Mouse (Mus musculus): ENCODE measurements around the gene Ptpn3. TPM values are rescaled to one million over a fixed set of nuclear protein-coding genes. Genes with fewer than 3 reads are reported as not detected.

Gene Ptpn3
- polyA plus RNA-seq, 1 experiment from 2014 or later, result 2.7 TPM

- DNase-seq (ENCODE audit: low spot score) (no peak), ATAC-seq (ENCODE audit: insufficient read depth, low FRiP score, low TSS enrichment) (no peak)
- Histone ChIP-seq H3K4me2 (ENCODE audit: low read depth) (no peak overlapping the region), H3K9ac (ENCODE audit: low read length) (no peak overlapping the region), H3K9me3 (ENCODE audit: control insufficient read depth, low read length) (no peaks in the 10 kb centered on the region), H3K4me1 (ENCODE audit: control insufficient read depth, insufficient read depth, low read length) (no peaks in the 10 kb centered on the region), H3K4me3 (ENCODE audit: low read depth, low read length) (no peak overlapping the region), H3K27ac (ENCODE audit: low read depth, low read length) (no peak overlapping the region), H3K27me3 (ENCODE audit: control insufficient read depth, insufficient read depth, low read length) (no peaks in the 10 kb centered on the region), H3K36me3 (ENCODE audit: control insufficient read depth, insufficient read depth, low read length) (no peaks in the 10 kb centered on the region)
- 13% methylated on average over 6 of the region's 6 CpGs for WGBS
Measured at GRCm38 (mm10) chr4:57186035-57186434, 115.6 kb downstream of the Ptpn3 start.

GRCm38 (mm10) chr4:57185462-57185861 is 116.2 kb downstream of the Ptpn3 start:
- no peak for DNase-seq (ENCODE audit: low spot score)
- no peak overlapping the region for H3K27ac ChIP-seq (ENCODE audit: low read depth, low read length)
- 78% methylated on average over 8 of the region's 8 CpGs for WGBS

GRCm38 (mm10) chr4:57183493-57183892 is 118.1 kb downstream of the Ptpn3 start:
- WGBS, result 75% methylated on average over 4 of the region's 4 CpGs
- H3K4me1 ChIP-seq (ENCODE audit: control insufficient read depth, insufficient read depth, low read length), result no peaks in the 10 kb centered on the region

More at GRCm38 (mm10) chr4:57185462-57185861, 116.2 kb downstream of the Ptpn3 start:
- no peak for ATAC-seq (ENCODE audit: insufficient read depth, low FRiP score, low TSS enrichment)
- H3K9me3 ChIP-seq (ENCODE audit: control insufficient read depth, low read length), result no peaks in the 10 kb centered on the region
- no peaks in the 10 kb centered on the region for H3K27me3 ChIP-seq (ENCODE audit: control insufficient read depth, insufficient read depth, low read length)
- H3K4me1 ChIP-seq (ENCODE audit: control insufficient read depth, insufficient read depth, low read length), result no peaks in the 10 kb centered on the region
- H3K4me3 ChIP-seq (ENCODE audit: low read depth, low read length), result no peak overlapping the region
- no peaks in the 10 kb centered on the region for H3K36me3 ChIP-seq (ENCODE audit: control insufficient read depth, insufficient read depth, low read length)
- no peak overlapping the region for H3K4me2 ChIP-seq (ENCODE audit: low read depth)
- H3K9ac ChIP-seq (ENCODE audit: low read length), result no peak overlapping the region

GRCm38 (mm10) chr4:57181538-57181937 is 120.1 kb downstream of the Ptpn3 start:
- Histone ChIP-seq H3K4me1 (ENCODE audit: control insufficient read depth, insufficient read depth, low read length) (no peaks in the 10 kb centered on the region), H3K27me3 (ENCODE audit: control insufficient read depth, insufficient read depth, low read length) (no peaks in the 10 kb centered on the region), H3K9ac (ENCODE audit: low read length) (no peak overlapping the region), H3K4me2 (ENCODE audit: low read depth) (no peak overlapping the region), H3K4me3 (ENCODE audit: low read depth, low read length) (no peak overlapping the region), H3K36me3 (ENCODE audit: control insufficient read depth, insufficient read depth, low read length) (no peaks in the 10 kb centered on the region), H3K9me3 (ENCODE audit: control insufficient read depth, low read length) (no peaks in the 10 kb centered on the region), H3K27ac (ENCODE audit: low read depth, low read length) (no peak overlapping the region)
- no peak for DNase-seq (ENCODE audit: low spot score)
- no peak for ATAC-seq (ENCODE audit: insufficient read depth, low FRiP score, low TSS enrichment)
- WGBS, result 55% methylated on average over 1 of the region's 1 CpGs

More at GRCm38 (mm10) chr4:57183493-57183892, 118.1 kb downstream of the Ptpn3 start:
- Histone ChIP-seq H3K9me3 (ENCODE audit: control insufficient read depth, low read length) (no peaks in the 10 kb centered on the region), H3K4me3 (ENCODE audit: low read depth, low read length) (no peak overlapping the region), H3K27me3 (ENCODE audit: control insufficient read depth, insufficient read depth, low read length) (no peaks in the 10 kb centered on the region), H3K9ac (ENCODE audit: low read length) (no peak overlapping the region), H3K27ac (ENCODE audit: low read depth, low read length) (no peak overlapping the region), H3K36me3 (ENCODE audit: control insufficient read depth, insufficient read depth, low read length) (no peaks in the 10 kb centered on the region), H3K4me2 (ENCODE audit: low read depth) (no peak overlapping the region)
- ATAC-seq (ENCODE audit: insufficient read depth, low FRiP score, low TSS enrichment) (no peak), DNase-seq (ENCODE audit: low spot score) (no peak)

GRCm38 (mm10) chr4:57178881-57179280 is 122.8 kb downstream of the Ptpn3 start:
- no peaks in the 10 kb centered on the region for H3K27me3 ChIP-seq (ENCODE audit: control insufficient read depth, insufficient read depth, low read length)
- no peaks in the 10 kb centered on the region for H3K9me3 ChIP-seq (ENCODE audit: control insufficient read depth, low read length)
- H3K36me3 ChIP-seq (ENCODE audit: control insufficient read depth, insufficient read depth, low read length), result no peaks in the 10 kb centered on the region
- 67% methylated on average over 4 of the region's 4 CpGs for WGBS
- DNase-seq (ENCODE audit: low spot score), result no peak
- no peak overlapping the region for H3K9ac ChIP-seq (ENCODE audit: low read length)
- no peak overlapping the region for H3K27ac ChIP-seq (ENCODE audit: low read depth, low read length)
- no peak for ATAC-seq (ENCODE audit: insufficient read depth, low FRiP score, low TSS enrichment)
- no peak overlapping the region for H3K4me2 ChIP-seq (ENCODE audit: low read depth)
- H3K4me3 ChIP-seq (ENCODE audit: low read depth, low read length), result no peak overlapping the region
- H3K4me1 ChIP-seq (ENCODE audit: control insufficient read depth, insufficient read depth, low read length), result peaks cover 3% of the 10 kb centered on the region; the same call in 1 of the 2 replicates

- no peaks in the 10 kb centered on the region for H3K9me3 ChIP-seq (ENCODE audit: control insufficient read depth, low read length)
- H3K27ac ChIP-seq (ENCODE audit: low read depth, low read length), result no peak overlapping the region
- H3K4me2 ChIP-seq (ENCODE audit: low read depth), result no peak overlapping the region
- no peaks in the 10 kb centered on the region for H3K36me3 ChIP-seq (ENCODE audit: control insufficient read depth, insufficient read depth, low read length)
- no peak overlapping the region for H3K4me3 ChIP-seq (ENCODE audit: low read depth, low read length)
- no peak for ATAC-seq (ENCODE audit: insufficient read depth, low FRiP score, low TSS enrichment)
- DNase-seq (ENCODE audit: low spot score), result no peak
- no peak overlapping the region for H3K9ac ChIP-seq (ENCODE audit: low read length)
- WGBS, result 71% methylated on average over 10 of the region's 10 CpGs
- peaks cover 3% of the 10 kb centered on the region; the same call in 1 of the 2 replicates for H3K4me1 ChIP-seq (ENCODE audit: control insufficient read depth, insufficient read depth, low read length)
- H3K27me3 ChIP-seq (ENCODE audit: control insufficient read depth, insufficient read depth, low read length), result no peaks in the 10 kb centered on the region
Measured at GRCm38 (mm10) chr4:57175329-57175728, 126.3 kb downstream of the Ptpn3 start.

- H3K4me3 ChIP-seq (ENCODE audit: low read depth, low read length), result no peak overlapping the region
- DNase-seq (ENCODE audit: low spot score), result no peak
- H3K27me3 ChIP-seq (ENCODE audit: control insufficient read depth, insufficient read depth, low read length), result no peaks in the 10 kb centered on the region
- no peaks in the 10 kb centered on the region for H3K9me3 ChIP-seq (ENCODE audit: control insufficient read depth, low read length)
- peaks cover 3% of the 10 kb centered on the region; the same call in 1 of the 2 replicates for H3K4me1 ChIP-seq (ENCODE audit: control insufficient read depth, insufficient read depth, low read length)
- H3K9ac ChIP-seq (ENCODE audit: low read length), result no peak overlapping the region
- H3K36me3 ChIP-seq (ENCODE audit: control insufficient read depth, insufficient read depth, low read length), result no peaks in the 10 kb centered on the region
- no peak for ATAC-seq (ENCODE audit: insufficient read depth, low FRiP score, low TSS enrichment)
- no peak overlapping the region for H3K27ac ChIP-seq (ENCODE audit: low read depth, low read length)
- WGBS, result 71% methylated on average over 8 of the region's 8 CpGs
- no peak overlapping the region for H3K4me2 ChIP-seq (ENCODE audit: low read depth)
Measured at GRCm38 (mm10) chr4:57172861-57173260, 128.8 kb downstream of the Ptpn3 start.

GRCm38 (mm10) chr4:57171817-57172216 is 129.8 kb downstream of the Ptpn3 start:
- Histone ChIP-seq H3K4me3 (ENCODE audit: low read depth, low read length) (no peak overlapping the region), H3K4me1 (ENCODE audit: control insufficient read depth, insufficient read depth, low read length) (peaks cover 3% of the 10 kb centered on the region; the same call in 1 of the 2 replicates), H3K4me2 (ENCODE audit: low read depth) (no peak overlapping the region), H3K36me3 (ENCODE audit: control insufficient read depth, insufficient read depth, low read length) (no peaks in the 10 kb centered on the region), H3K9ac (ENCODE audit: low read length) (no peak overlapping the region), H3K9me3 (ENCODE audit: control insufficient read depth, low read length) (no peaks in the 10 kb centered on the region), H3K27me3 (ENCODE audit: control insufficient read depth, insufficient read depth, low read length) (no peaks in the 10 kb centered on the region), H3K27ac (ENCODE audit: low read depth, low read length) (no peak overlapping the region)
- WGBS, result 76% methylated on average over 5 of the region's 5 CpGs
- ATAC-seq (ENCODE audit: insufficient read depth, low FRiP score, low TSS enrichment) (no peak), DNase-seq (ENCODE audit: low spot score) (no peak)

- Histone ChIP-seq H3K9ac (ENCODE audit: low read length) (no peak overlapping the region), H3K9me3 (ENCODE audit: control insufficient read depth, low read length) (no peaks in the 10 kb centered on the region), H3K27ac (ENCODE audit: low read depth, low read length) (no peak overlapping the region), H3K4me1 (ENCODE audit: control insufficient read depth, insufficient read depth, low read length) (no peaks in the 10 kb centered on the region), H3K36me3 (ENCODE audit: control insufficient read depth, insufficient read depth, low read length) (no peaks in the 10 kb centered on the region), H3K4me2 (ENCODE audit: low read depth) (no peak overlapping the region), H3K27me3 (ENCODE audit: control insufficient read depth, insufficient read depth, low read length) (no peaks in the 10 kb centered on the region), H3K4me3 (ENCODE audit: low read depth, low read length) (no peak overlapping the region)
- 84% methylated on average over 3 of the region's 3 CpGs for WGBS
- DNase-seq (ENCODE audit: low spot score) (no peak), ATAC-seq (ENCODE audit: insufficient read depth, low FRiP score, low TSS enrichment) (no peak)
Measured at GRCm38 (mm10) chr4:57168680-57169079, 133.0 kb downstream of the Ptpn3 start.

Data from neural tube, embryonic 11.5 days (tissue).